Mouse (Mus musculus) midbrain, embryonic 12.5 days (tissue): ENCODE results near the gene Fam228b. TPM values are rescaled to one million over a fixed set of nuclear protein-coding genes. Genes with fewer than 3 reads are reported as not detected.
"Not testable (repeated sequence)": the region's sequence is repeated elsewhere in the genome, so short reads cannot be mapped to it uniquely, and the experiment has no call there.

ENCODE experiments used
- ATAC-seq: fragments of 200-750 bp; cut with Nextera tagmentation; 2 replicates; pipeline ENCODE4 v1.8.0; 2017; ENCODE audit warnings: low read depth, moderate TSS enrichment, moderate library complexity; ENCODE audit not compliant: low FRiP score
- H3K27ac ChIP-seq: fragments of 300-500 bp; sonication (generic); replicated peaks from 2 replicates; pipeline ENCODE4 v1.5.1; 2016; ENCODE audit warnings: mild to moderate bottlenecking
- H3K27me3 ChIP-seq: fragments of 300-500 bp; sonication (generic); 2 replicates; pipeline ENCODE4 v1.6.1; 2016; ENCODE audit warnings: mild to moderate bottlenecking
- H3K36me3 ChIP-seq: fragments of 300-500 bp; sonication (generic); 2 replicates; pipeline ENCODE4 v1.6.1; 2016
- H3K4me1 ChIP-seq: fragments of 300-500 bp; sonication (generic); 2 replicates; pipeline ENCODE4 v1.6.1; 2016
- H3K4me2 ChIP-seq: fragments of 300-500 bp; sonication (generic); replicated peaks from 2 replicates; pipeline ENCODE4 v1.6.1; 2016; ENCODE audit warnings: mild to moderate bottlenecking, moderate library complexity
- H3K4me3 ChIP-seq: fragments of 300-500 bp; sonication (generic); 2 replicates; pipeline ENCODE4 v1.5.1; 2016; ENCODE audit warnings: mild to moderate bottlenecking
- H3K9ac ChIP-seq: fragments of 300-500 bp; sonication (generic); replicated peaks from 2 replicates; pipeline ENCODE4 v1.6.1; 2016; ENCODE audit warnings: mild to moderate bottlenecking, moderate library complexity
- H3K9me3 ChIP-seq: fragments of 300-500 bp; sonication (generic); 2 replicates; pipeline ENCODE4 v1.6.1; 2016; ENCODE audit warnings: mild to moderate bottlenecking
- WGBS: fragments of 180-500 bp; shearing (Covaris S2); methylation state at CpG from one replicate; pipeline ENCODE4 v1.1.7; 2016; 5-methylcytosine and 5-hydroxymethylcytosine counted together
- polyA plus RNA-seq: library from polyadenylated mRNA; unstranded; fragments of >200 nt; fragmentation: Nextera tagmentation; extraction: Ambion mirVana; gene quantifications from 2 replicates; pipeline ENCODE4 v1.2.1, GENCODE M21; 2016

Fam228b gene
- polyA plus RNA-seq, 1 experiment from 2014 or later = 4.2 TPM

GRCm38 (mm10) chr12:4781725-4782404 is 12.8 kb upstream of the Fam228b start:
- H3K4me3 ChIP-seq, H3K4me1 ChIP-seq, H3K27ac ChIP-seq, H3K36me3 ChIP-seq, H3K9ac ChIP-seq, ATAC-seq, H3K9me3 ChIP-seq, H3K4me2 ChIP-seq, H3K27me3 ChIP-seq: not testable (repeated sequence)
- WGBS = 90% methylated on average over 9 of the region's 9 CpGs

- WGBS = 90% methylated on average over 1 of the region's 1 CpGs
- Histone ChIP-seq H3K4me3 (no peak overlapping the region), H3K9me3 (no peaks in the 10 kb centered on the region), H3K27me3 (no peaks in the 10 kb centered on the region), H3K36me3 (no peaks in the 10 kb centered on the region), H3K9ac (no peak overlapping the region), H3K4me2 (no peak overlapping the region), H3K4me1 (no peaks in the 10 kb centered on the region), H3K27ac (no peak overlapping the region)
- ATAC-seq = no peak
These were observed 12.2 kb upstream of the Fam228b start for GRCm38 (mm10) chr12:4781270-4781669.

DNA sequence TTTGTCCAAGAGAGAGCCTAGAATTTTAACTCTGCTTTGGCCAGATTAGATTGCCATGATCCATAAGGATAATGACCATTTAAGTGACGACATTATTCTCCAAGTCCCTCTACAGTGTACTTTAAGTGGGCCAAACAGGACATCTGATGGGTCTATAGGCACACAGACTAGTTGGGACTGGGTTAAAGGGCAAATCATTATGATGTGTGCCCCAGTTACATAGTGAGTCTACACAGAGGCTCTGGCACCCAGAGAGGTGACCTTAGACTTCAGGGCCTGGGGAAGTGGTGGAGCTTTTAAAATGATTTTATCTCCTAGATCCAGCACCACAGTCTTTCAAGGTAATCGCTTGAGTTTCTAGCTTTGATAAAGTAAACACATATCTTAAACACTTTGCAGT is 11.2 kb upstream of the Fam228b start:
- Histone ChIP-seq H3K36me3 (no peaks in the 10 kb centered on the region), H3K9ac (no peak overlapping the region), H3K27me3 (no peaks in the 10 kb centered on the region), H3K27ac (no peak overlapping the region), H3K4me2 (no peak overlapping the region), H3K4me3 (no peak overlapping the region), H3K9me3 (no peaks in the 10 kb centered on the region), H3K4me1 (no peaks in the 10 kb centered on the region)
- no peak for ATAC-seq
- 68% methylated on average over 2 of the region's 2 CpGs for WGBS

GRCm38 (mm10) chr12:4777734-4778133 is 8.7 kb upstream of the Fam228b start:
- no peak overlapping the region for H3K4me3 ChIP-seq
- WGBS = 90% methylated on average over 6 of the region's 6 CpGs
- no peak for ATAC-seq
- no peaks in the 10 kb centered on the region for H3K9me3 ChIP-seq
- no peaks in the 10 kb centered on the region for H3K36me3 ChIP-seq
- H3K9ac ChIP-seq = no peak overlapping the region
- no peaks in the 10 kb centered on the region for H3K4me1 ChIP-seq
- H3K27me3 ChIP-seq = no peaks in the 10 kb centered on the region
- H3K27ac ChIP-seq = no peak overlapping the region
- no peak overlapping the region for H3K4me2 ChIP-seq

DNA sequence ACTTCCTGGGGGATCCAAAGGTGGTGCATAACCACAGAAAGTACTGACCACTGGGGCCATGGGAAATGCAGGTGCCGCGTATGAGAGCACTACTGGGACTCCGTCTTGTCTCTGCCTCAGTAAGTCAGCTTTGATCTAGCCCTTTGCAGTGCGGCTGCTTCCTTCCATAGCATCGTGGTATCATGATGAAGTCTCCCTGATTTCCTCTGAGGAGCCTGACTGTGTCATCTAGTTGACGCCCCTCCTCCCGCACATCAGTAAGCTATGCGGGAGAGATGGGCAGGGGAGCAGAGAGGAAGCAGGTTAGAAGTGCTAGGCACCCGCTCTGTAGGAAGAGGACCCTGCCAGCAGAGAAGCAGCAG is 6.5 kb upstream of the Fam228b start:
- Histone ChIP-seq H3K4me1 (no peaks in the 10 kb centered on the region), H3K9ac (no peak overlapping the region), H3K4me3 (no peak overlapping the region), H3K4me2 (no peak overlapping the region), H3K36me3 (no peaks in the 10 kb centered on the region), H3K27me3 (no peaks in the 10 kb centered on the region), H3K27ac (no peak overlapping the region), H3K9me3 (no peaks in the 10 kb centered on the region)
- ATAC-seq = no peak
- WGBS = 84% methylated on average over 9 of the region's 9 CpGs

GRCm38 (mm10) chr12:4774895-4775587 is 6.0 kb upstream of the Fam228b start:
- no peak overlapping the region for H3K4me3 ChIP-seq
- no peak overlapping the region for H3K27ac ChIP-seq
- H3K4me2 ChIP-seq = no peak overlapping the region
- ATAC-seq = no peak
- H3K36me3 ChIP-seq = no peaks in the 10 kb centered on the region
- no peaks in the 10 kb centered on the region for H3K9me3 ChIP-seq
- no peaks in the 10 kb centered on the region for H3K27me3 ChIP-seq
- H3K4me1 ChIP-seq = no peaks in the 10 kb centered on the region
- no peak overlapping the region for H3K9ac ChIP-seq
- 92% methylated on average over 8 of the region's 8 CpGs for WGBS

GRCm38 (mm10) chr12:4769333-4769723 is 261 bp upstream of the Fam228b start:
- 18% methylated on average over 13 of the region's 13 CpGs for WGBS

GRCm38 (mm10) chr12:4757060-4757459 is 12.0 kb downstream of the Fam228b start:
- no peaks in the 10 kb centered on the region for H3K4me1 ChIP-seq
- no peak overlapping the region for H3K4me3 ChIP-seq
- H3K9me3 ChIP-seq = no peaks in the 10 kb centered on the region
- no peak for ATAC-seq
- H3K9ac ChIP-seq = no peak overlapping the region
- no peak overlapping the region for H3K4me2 ChIP-seq
- no peaks in the 10 kb centered on the region for H3K36me3 ChIP-seq
- WGBS = 77% methylated on average over 1 of the region's 1 CpGs
- H3K27me3 ChIP-seq = no peaks in the 10 kb centered on the region
- H3K27ac ChIP-seq = no peak overlapping the region

More at GRCm38 (mm10) chr12:4769333-4769723, 261 bp upstream of the Fam228b start:
- ATAC-seq = peak; percentile 50; the same call in 1 of the 2 replicates
- peaks cover 5% of the 10 kb centered on the region; the same call in 1 of the 2 replicates for H3K4me1 ChIP-seq
- peak overlapping the region; percentile 70 for H3K4me3 ChIP-seq
- no peaks in the 10 kb centered on the region for H3K36me3 ChIP-seq
- peak overlapping the region; percentile 95 for H3K27ac ChIP-seq
- no peaks in the 10 kb centered on the region for H3K9me3 ChIP-seq
- H3K4me2 ChIP-seq = peak overlapping the region; percentile 67
- H3K27me3 ChIP-seq = no peaks in the 10 kb centered on the region
- peak overlapping the region; percentile 78; the same call in 1 of the 2 replicates for H3K9ac ChIP-seq

GRCm38 (mm10) chr12:4754451-4754850 is 14.6 kb downstream of the Fam228b start:
- H3K4me3 ChIP-seq, H3K4me2 ChIP-seq, H3K27ac ChIP-seq, H3K9ac ChIP-seq, ATAC-seq, H3K27me3 ChIP-seq, H3K4me1 ChIP-seq, H3K9me3 ChIP-seq, H3K36me3 ChIP-seq: not testable (repeated sequence)
- WGBS = 88% methylated on average over 4 of the region's 4 CpGs

- Histone ChIP-seq H3K9ac (no peak overlapping the region), H3K27ac (no peak overlapping the region), H3K4me2 (no peak overlapping the region), H3K4me3 (no peak overlapping the region), H3K4me1 (no peaks in the 10 kb centered on the region), H3K36me3 (no peaks in the 10 kb centered on the region), H3K9me3 (no peaks in the 10 kb centered on the region), H3K27me3 (no peaks in the 10 kb centered on the region)
- no peak for ATAC-seq
- WGBS = 89% methylated on average over 10 of the region's 10 CpGs
These were observed 24.6 kb downstream of the Fam228b start for GRCm38 (mm10) chr12:4744486-4744885.

DNA sequence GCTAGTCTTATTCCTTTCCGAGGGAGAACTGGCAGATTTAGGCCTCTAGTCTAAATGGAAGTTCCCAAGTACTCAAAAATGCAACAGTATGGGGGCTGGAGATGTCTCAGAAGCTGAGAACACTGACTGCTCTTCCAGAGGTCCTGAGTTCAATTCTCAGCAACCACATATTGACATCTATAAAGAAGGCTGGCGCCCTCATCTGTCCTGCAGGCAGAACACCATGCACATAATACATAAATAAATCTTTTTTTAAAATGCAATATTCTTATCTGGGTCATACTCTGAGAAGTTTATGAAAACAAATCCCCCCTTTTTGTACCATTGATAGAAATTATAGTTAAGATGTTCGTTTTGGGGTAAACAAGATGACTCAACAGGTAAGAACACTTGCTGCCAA is 26.9 kb downstream of the Fam228b start:
- Histone ChIP-seq H3K4me2 (no peak overlapping the region), H3K4me1 (no peaks in the 10 kb centered on the region), H3K9me3 (no peaks in the 10 kb centered on the region), H3K36me3 (no peaks in the 10 kb centered on the region), H3K9ac (no peak overlapping the region), H3K4me3 (no peak overlapping the region), H3K27ac (no peak overlapping the region), H3K27me3 (no peaks in the 10 kb centered on the region)
- 88% methylated on average over 3 of the region's 3 CpGs for WGBS
- ATAC-seq = no peak

GRCm38 (mm10) chr12:4740823-4741222 is 28.2 kb downstream of the Fam228b start:
- ATAC-seq = no peak
- Histone ChIP-seq H3K4me2 (no peak overlapping the region), H3K9me3 (no peaks in the 10 kb centered on the region), H3K36me3 (no peaks in the 10 kb centered on the region), H3K4me3 (no peak overlapping the region), H3K9ac (no peak overlapping the region), H3K27ac (no peak overlapping the region), H3K4me1 (no peaks in the 10 kb centered on the region), H3K27me3 (no peaks in the 10 kb centered on the region)
- 85% methylated on average over 7 of the region's 7 CpGs for WGBS
